ENCODE assay signal across 18 mouse cellular contexts in the genomic region with DNA sequence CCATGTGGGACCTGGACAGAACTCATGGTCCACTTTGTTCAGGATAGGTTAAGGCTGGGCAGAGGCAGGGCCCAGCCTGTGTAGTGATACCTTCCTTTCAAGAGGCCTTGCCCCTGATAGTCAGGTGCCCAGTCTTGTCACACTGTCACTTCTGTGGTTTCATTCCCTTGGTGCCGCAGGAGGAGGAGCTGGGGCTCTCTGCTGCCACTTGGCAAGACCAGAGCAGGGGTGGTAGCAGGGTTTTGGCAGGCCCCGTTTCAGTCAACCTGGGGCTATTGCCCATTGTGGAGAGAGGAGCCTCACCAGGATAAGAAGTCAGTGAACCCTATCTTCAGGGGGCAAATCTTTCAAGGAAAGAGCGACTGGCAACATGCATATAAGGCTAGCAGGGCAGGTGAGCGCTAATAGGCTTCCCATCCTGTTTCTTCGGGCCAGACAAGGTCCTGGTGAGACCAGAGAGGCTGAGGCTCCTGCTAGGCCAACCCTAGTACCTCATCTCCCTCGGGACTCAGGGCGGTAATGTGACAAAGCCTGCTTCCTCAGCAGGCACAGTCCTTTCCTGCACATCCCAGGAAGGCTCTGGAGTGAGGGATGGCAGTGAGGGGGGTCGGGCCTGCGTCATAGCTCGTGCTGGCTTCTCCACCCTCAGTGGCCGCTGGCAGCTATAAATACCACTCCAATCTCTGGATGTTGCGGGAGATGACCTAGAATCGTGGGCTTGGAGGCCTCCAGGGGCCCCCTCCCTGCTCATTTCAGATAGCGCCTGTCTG. TPM values are rescaled to one million over a fixed set of nuclear protein-coding genes. Genes with fewer than 3 reads are reported as not detected.
DNase-seq lines count a peak whose midpoint lies in the region; ATAC-seq lines count a peak whose summit lies in the region.
"Had no signal": no experiment of that assay in that cellular context is flagged by ENCODE, and none has a peak within 500 bp of the region (broad histone marks: within the 10 kb centered on the region; RNA-seq: fewer than 3 reads in every experiment).

No protein-coding gene starts in this region.

- ATAC-seq in frontal cortex, adult (ENCODE audit: low TSS enrichment), result peak; percentile 20; the same call in 1 of the 2 replicates
- ATAC-seq in kidney, embryonic 14.5 days (ENCODE audit: low FRiP score, low TSS enrichment), result no peak
- no peak for ATAC-seq in limb, embryonic 13.5 days (ENCODE audit: low FRiP score, low read depth)
- ATAC-seq: hindbrain, embryonic 16.5 days; liver, postnatal 0 days; midbrain, embryonic 13.5 days had no signal

- no peak overlapping the region for H3K27ac ChIP-seq in kidney, embryonic 14.5 days (ENCODE audit: low read depth, low read length)
- 0 out of 2 replicates have a peak overlapping the region, but pooled peaks have one; percentile 3 for H3K27ac ChIP-seq in embryonic facial prominence, embryonic 10.5 days (replicated peaks)
- H3K27ac ChIP-seq in limb, embryonic 13.5 days, result no peak overlapping the region
- H3K27ac ChIP-seq: midbrain, embryonic 13.5 days had no signal

- H3K4me1 ChIP-seq in kidney, embryonic 14.5 days (ENCODE audit: control insufficient read depth, insufficient read depth, low read length), result peaks cover 30% of the 10 kb centered on the region
- peaks cover 56% of the 10 kb centered on the region for H3K4me1 ChIP-seq in embryonic facial prominence, embryonic 10.5 days
- peaks cover 57% of the 10 kb centered on the region for H3K4me1 ChIP-seq in limb, embryonic 13.5 days

- DNase-seq in frontal cortex, postnatal 10 days (ENCODE audit: low spot score in 2 of 2), result no peak
- peak; percentile 41 for DNase-seq in kidney, postnatal 10 days
- no peak for DNase-seq in embryonic facial prominence, embryonic 10.5 days (ENCODE audit: low spot score)
- no peak for DNase-seq in testis, postnatal 10 days (ENCODE audit: low spot score)
- DNase-seq in right cerebral cortex, postnatal 4 days, result no peak
- DNase-seq: B cell, adult 2 months; cerebellum, adult 11-12 months; embryo, embryonic 11 days; layer of hippocampus, postnatal 36 days; liver, postnatal 0 days; lung, postnatal 4 days; thymus, postnatal 36 days had no signal

- H3K9ac ChIP-seq in kidney, embryonic 14.5 days (ENCODE audit: low read depth, low read length), result no peak overlapping the region
- H3K9ac ChIP-seq in limb, embryonic 13.5 days, result peak overlapping the region; percentile 6; the same call in 1 of the 2 replicates
- H3K9ac ChIP-seq: liver, postnatal 0 days; midbrain, embryonic 13.5 days had no signal

- no peaks in the 10 kb centered on the region for H3K9me3 ChIP-seq in kidney, embryonic 14.5 days (ENCODE audit: control insufficient read depth, low read length)
- no peaks in the 10 kb centered on the region for H3K9me3 ChIP-seq in embryonic facial prominence, embryonic 10.5 days
- H3K9me3 ChIP-seq in limb, embryonic 13.5 days, result no peaks in the 10 kb centered on the region
- H3K9me3 ChIP-seq: midbrain, embryonic 13.5 days had no signal

- no peak overlapping the region for H3K4me3 ChIP-seq in kidney, embryonic 14.5 days (ENCODE audit: low read length)
- no peak overlapping the region for H3K4me3 ChIP-seq in embryonic facial prominence, embryonic 10.5 days
- H3K4me3 ChIP-seq in limb, embryonic 13.5 days, result no peak overlapping the region
- H3K4me3 ChIP-seq: erythroblast, embryonic 14.5 days; midbrain, embryonic 13.5 days had no signal

- 56% methylated on average over 14 of the region's 14 CpGs for WGBS in kidney, embryonic 14.5 days
- WGBS in embryonic facial prominence, embryonic 10.5 days, result 74% methylated on average over 14 of the region's 14 CpGs
- 68% methylated on average over 14 of the region's 14 CpGs for WGBS in limb, embryonic 13.5 days

- no peaks in the 10 kb centered on the region for H3K27me3 ChIP-seq in kidney, embryonic 14.5 days (ENCODE audit: control insufficient read depth, insufficient read depth, low read length)
- H3K27me3 ChIP-seq in embryonic facial prominence, embryonic 10.5 days (replicated peaks; ENCODE audit: low read depth, poor library complexity, severe bottlenecking), result peaks cover 46% of the 10 kb centered on the region
- H3K27me3 ChIP-seq in limb, embryonic 13.5 days, result peaks cover 19% of the 10 kb centered on the region

- H3K36me3 ChIP-seq in kidney, embryonic 14.5 days (ENCODE audit: control insufficient read depth, insufficient read depth, low read length), result no peaks in the 10 kb centered on the region
- no peaks in the 10 kb centered on the region for H3K36me3 ChIP-seq in embryonic facial prominence, embryonic 10.5 days (replicated peaks)
- no peaks in the 10 kb centered on the region for H3K36me3 ChIP-seq in limb, embryonic 13.5 days
- H3K36me3 ChIP-seq: midbrain, embryonic 13.5 days had no signal

- H3K4me2 ChIP-seq in kidney, embryonic 14.5 days (replicated peaks; ENCODE audit: low read depth, low read length), result no peak overlapping the region
- H3K4me2 ChIP-seq in limb, embryonic 13.5 days (replicated peaks), result no peak overlapping the region
- H3K4me2 ChIP-seq: midbrain, embryonic 13.5 days had no signal

RNA-seq across cellular contexts. Expression of a gene that starts 23.7 kb away (rescaled TPM):
- 2.2 and 3.0 TPM in 2 replicates for polyA plus RNA-seq in kidney, embryonic 14.5 days (2014; fragmentation: Nextera tagmentation; extraction: Ambion mirVana)
- 2.2 and 2.4 TPM in 2 replicates for polyA plus RNA-seq in embryonic facial prominence, embryonic 10.5 days (2016; fragmentation: Nextera tagmentation; extraction: Ambion mirVana)
- 2.0 and 2.5 TPM in 2 replicates for polyA plus RNA-seq in limb, embryonic 13.5 days (2015; fragmentation: Nextera tagmentation; extraction: Ambion mirVana)

RNA-seq across cellular contexts. Expression of a gene that starts 40.4 kb away (rescaled TPM):
- 3.9 and 6.4 TPM in 2 replicates for polyA plus RNA-seq in kidney, embryonic 14.5 days (2014; fragmentation: Nextera tagmentation; extraction: Ambion mirVana)
- 4.2 TPM in 2 replicates for polyA plus RNA-seq in embryonic facial prominence, embryonic 10.5 days (2016; fragmentation: Nextera tagmentation; extraction: Ambion mirVana)
- polyA plus RNA-seq in limb, embryonic 13.5 days (2015; fragmentation: Nextera tagmentation; extraction: Ambion mirVana), result 1.3 and 1.9 TPM in 2 replicates
